Comparison of ENCODE assay signal across 8 mouse cellular contexts in the genomic region with DNA sequence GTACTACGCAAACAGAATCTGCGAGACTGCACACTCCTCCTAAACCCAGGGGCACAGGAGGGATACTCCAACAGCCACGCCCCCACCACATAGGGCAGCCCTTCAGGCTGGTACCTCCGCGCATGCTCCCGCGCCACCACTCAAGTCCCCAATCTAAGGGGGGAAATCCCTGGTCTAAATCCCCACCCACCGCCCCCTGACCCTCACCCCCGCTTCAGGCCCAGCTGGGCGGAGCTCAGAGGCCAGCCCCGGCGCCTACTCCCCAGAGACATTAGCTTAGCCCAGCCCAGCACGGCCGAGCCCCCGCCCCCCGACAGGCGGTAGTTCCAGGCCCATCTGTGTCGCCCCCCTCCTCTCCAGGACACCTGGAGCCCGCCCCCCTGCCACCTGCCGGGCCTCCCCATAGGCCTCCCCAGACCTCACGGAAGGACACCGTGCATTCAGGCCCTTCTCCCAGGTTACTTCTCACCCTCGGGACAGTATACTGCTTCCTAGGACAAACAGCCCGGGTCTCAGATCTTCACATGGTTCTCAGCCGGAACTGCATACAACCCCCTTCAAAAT. TPM values are rescaled to one million over a fixed set of nuclear protein-coding genes. Genes with fewer than 3 reads are reported as not detected.
DNase-seq lines count a peak whose midpoint lies in the region; ATAC-seq and TF ChIP-seq lines count a peak whose summit lies in the region.

No protein-coding gene starts in this region.

- ATAC-seq in liver, embryonic 12.5 days = peak; percentile 70
- peak; percentile 78 for ATAC-seq in stomach, embryonic 14.5 days (ENCODE audit: insufficient number of reproducible peaks, insufficient read depth, low FRiP score, low read depth)

- DNase-seq in B cell, adult 2 months = peak; percentile 73 to 74
- peak; percentile 84 for DNase-seq in adrenal gland, postnatal 14 days
- DNase-seq in embryo, embryonic 9.5 days (ENCODE audit: extremely low spot score) = peak; percentile 92
- peak; percentile 62 to 66 for DNase-seq in heart, adult 2 months
- DNase-seq in kidney, adult 8-10 months = peak; percentile 57 to 62
- DNase-seq in natural killer cell, adult 2 months (ENCODE audit: low spot score in 2 of 2) = peak; percentile 39 to 68

- no peaks in the 10 kb centered on the region for H3K9me3 ChIP-seq in liver, embryonic 12.5 days (replicated peaks)
- no peaks in the 10 kb centered on the region for H3K9me3 ChIP-seq in stomach, embryonic 14.5 days (ENCODE audit: control insufficient read depth, low read depth, low read length)

- H3K27ac ChIP-seq in heart, adult 2 months = peak overlapping the region; percentile 86
- peak overlapping the region; percentile 84 for H3K27ac ChIP-seq in liver, embryonic 12.5 days
- H3K27ac ChIP-seq in stomach, embryonic 14.5 days (ENCODE audit: low read length) = peak overlapping the region; percentile 74

- H3K27me3 ChIP-seq in heart, adult 2 months (ENCODE audit: control insufficient read depth, insufficient read depth, low read length) = no peaks in the 10 kb centered on the region
- H3K27me3 ChIP-seq in liver, embryonic 12.5 days (replicated peaks) = no peaks in the 10 kb centered on the region
- no peaks in the 10 kb centered on the region for H3K27me3 ChIP-seq in stomach, embryonic 14.5 days (ENCODE audit: control insufficient read depth, insufficient read depth, low read length)

- 2% methylated on average over 25 of the region's 25 CpGs for WGBS in heart, adult 2 months
- WGBS in liver, embryonic 12.5 days (ENCODE audit: insufficient replicate concordance) = 2% methylated on average over 23 of the region's 25 CpGs
- 1% methylated on average over 25 of the region's 25 CpGs for WGBS in stomach, embryonic 14.5 days

- no peak for TF ChIP-seq CTCF in heart, adult 2 months (IDR thresholded peaks at IDR 0.05)

- intact Hi-C loops in heart, adult 2 months (cut with DNase I) = loop anchor here (2.0 kb wide), 1 partner anchor 39 kb away; the partner anchor contains the start of gene Ago3

- H3K4me3 ChIP-seq in heart, adult 2 months = peak overlapping the region; percentile 98
- peak overlapping the region; percentile 83 for H3K4me3 ChIP-seq in liver, embryonic 12.5 days
- peak overlapping the region; percentile 62 for H3K4me3 ChIP-seq in stomach, embryonic 14.5 days (ENCODE audit: low read depth, low read length)

- no peaks in the 10 kb centered on the region for H3K79me2 ChIP-seq in heart, adult 2 months (replicated peaks; ENCODE audit: control insufficient read depth, insufficient read depth, low read length)

- H3K36me3 ChIP-seq in heart, adult 2 months (ENCODE audit: control insufficient read depth, insufficient read depth, low read length) = no peaks in the 10 kb centered on the region
- no peaks in the 10 kb centered on the region for H3K36me3 ChIP-seq in liver, embryonic 12.5 days
- no peaks in the 10 kb centered on the region for H3K36me3 ChIP-seq in stomach, embryonic 14.5 days (ENCODE audit: control insufficient read depth, insufficient read depth, low read length)

- peak overlapping the region; percentile 95 for H3K4me2 ChIP-seq in liver, embryonic 12.5 days
- peak overlapping the region; percentile 66 for H3K4me2 ChIP-seq in stomach, embryonic 14.5 days (replicated peaks; ENCODE audit: low read depth, low read length)

- no peak for TF ChIP-seq POLR2A in heart, adult 2 months (IDR thresholded peaks at IDR 0.05; ENCODE audit: insufficient read depth, low read depth, low read length)

- TF ChIP-seq EP300 in heart, adult 2 months (IDR thresholded peaks at IDR 0.05; ENCODE audit: insufficient read depth, low read depth, low read length) = no peak

- peaks cover 2% of the 10 kb centered on the region for H3K4me1 ChIP-seq in heart, adult 2 months (ENCODE audit: control insufficient read depth, insufficient read depth, low read length)
- peaks cover 54% of the 10 kb centered on the region for H3K4me1 ChIP-seq in liver, embryonic 12.5 days
- peaks cover 34% of the 10 kb centered on the region for H3K4me1 ChIP-seq in stomach, embryonic 14.5 days (ENCODE audit: control insufficient read depth, insufficient read depth, low read length)

- H3K9ac ChIP-seq in heart, adult 2 months (ENCODE audit: low read depth, low read length) = peak overlapping the region; percentile 90
- peak overlapping the region; percentile 87 for H3K9ac ChIP-seq in liver, embryonic 12.5 days
- peak overlapping the region; percentile 51 for H3K9ac ChIP-seq in stomach, embryonic 14.5 days (replicated peaks; ENCODE audit: low read depth, low read length)

RNA-seq across cellular contexts. Expression of gene Ago1, which starts 0.6 kb away (rescaled TPM):
- 27.5 and 29.3 TPM in 2 replicates for total RNA-seq in adrenal gland, postnatal 14 days (2021)
- 10 to 100 TPM; 11.5 to 12.3 TPM for total RNA-seq in heart, adult 2 months (2021)
- polyA plus RNA-seq in heart, adult 2 months (2012; rRNA removed) = 7.5 and 12.1 TPM in 2 replicates
- 1.4 and 1.7 TPM in 2 replicates for polyA plus RNA-seq in liver, embryonic 12.5 days (2016; fragmentation: Nextera tagmentation; extraction: Ambion mirVana)
- 13.3 and 13.8 TPM in 2 replicates for polyA plus RNA-seq in stomach, embryonic 14.5 days (2014; fragmentation: Nextera tagmentation; extraction: Ambion mirVana)

RNA-seq across cellular contexts. Expression of gene Ago3, which starts 38.4 kb away (rescaled TPM):
- 19.3 and 20.8 TPM in 2 replicates for total RNA-seq in adrenal gland, postnatal 14 days (2021)
- total RNA-seq in heart, adult 2 months (2021) = 10 to 100 TPM; 11.0 to 12.6 TPM
- 6.4 and 7.1 TPM in 2 replicates for polyA plus RNA-seq in heart, adult 2 months (2012; rRNA removed)
- 8.1 and 8.2 TPM in 2 replicates for polyA plus RNA-seq in liver, embryonic 12.5 days (2016; fragmentation: Nextera tagmentation; extraction: Ambion mirVana)
- 17.4 and 18.7 TPM in 2 replicates for polyA plus RNA-seq in stomach, embryonic 14.5 days (2014; fragmentation: Nextera tagmentation; extraction: Ambion mirVana)

Comparison
In these comparisons a context has a peak if more than half of its experiments do, and no peak if none do; other contexts are left out.
1. Peak in every context shown above with its lines: DNase-seq, ATAC-seq, H3K4me3 ChIP-seq and H3K27ac ChIP-seq.